Mouse (Mus musculus) ovary, postnatal 36 days (tissue): Measurements from ENCODE around the gene She.
A peak's percentile ranks its signal among the peaks of the same experiment; 100 is the strongest.
"Not testable (repeated sequence)": the region's sequence is repeated elsewhere in the genome, so short reads cannot be mapped to it uniquely, and the experiment has no call there.

ENCODE experiments used
- DNase-seq: peaks from one replicate; pipeline ENCODE4 v3.0.0; 2022; ENCODE audit warnings: low spot score, mixed read lengths

The She gene

GRCm38 (mm10) chr3:89830815-89831591, at the start of gene She:
She (plus strand) TSS chr3:89831370.
- DNase-seq: peak; percentile 36

GRCm38 (mm10) chr3:89781640-89782039, 49.5 kb upstream of the She start:
- DNase-seq: no peak

GRCm38 (mm10) chr3:89784991-89785753, 46.0 kb upstream of the She start:
- DNase-seq: peak; percentile 90

DNA sequence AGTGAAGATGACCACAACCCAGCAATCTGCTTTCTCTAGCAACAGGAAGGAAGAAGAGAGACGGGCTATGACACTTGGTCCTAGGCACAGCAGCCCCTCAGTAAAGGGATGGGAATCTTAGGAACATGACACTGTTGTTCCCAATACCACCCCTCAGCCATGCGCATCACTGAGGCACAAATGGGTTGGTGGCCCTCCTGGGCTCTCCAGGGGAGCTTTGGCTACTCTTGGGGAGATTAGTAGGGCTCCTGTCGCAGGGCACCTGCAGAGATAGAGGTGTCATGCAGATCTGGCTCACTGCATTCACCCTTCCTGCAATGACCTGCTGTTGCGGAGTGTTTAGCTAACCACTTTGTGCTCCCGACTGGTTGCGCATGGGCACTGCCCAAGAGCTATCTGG, 44.9 kb upstream of the She start:
- no peak for DNase-seq

GRCm38 (mm10) chr3:89788680-89789352, 42.4 kb upstream of the She start:
- DNase-seq: no peak

DNA sequence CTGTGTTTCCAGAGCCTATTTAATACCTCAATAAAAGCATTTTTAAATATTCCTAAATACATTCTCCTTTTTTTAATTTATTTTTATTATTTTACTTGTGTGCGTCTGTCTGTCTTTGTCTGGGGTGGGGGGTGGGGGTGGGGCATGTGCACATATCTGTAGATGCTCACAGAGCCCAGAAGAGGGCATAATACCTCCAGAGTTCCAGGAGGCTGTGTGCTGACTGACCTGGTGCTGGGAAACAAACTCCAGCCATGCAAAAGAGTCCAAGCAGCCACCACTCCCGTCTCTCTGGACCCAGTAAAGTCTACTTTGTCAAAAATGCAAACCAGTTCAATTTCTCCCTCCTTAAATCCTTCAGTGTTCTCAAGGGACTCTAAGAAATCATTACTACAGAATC, 36.6 kb upstream of the She start:
- DNase-seq: no peak

DNA sequence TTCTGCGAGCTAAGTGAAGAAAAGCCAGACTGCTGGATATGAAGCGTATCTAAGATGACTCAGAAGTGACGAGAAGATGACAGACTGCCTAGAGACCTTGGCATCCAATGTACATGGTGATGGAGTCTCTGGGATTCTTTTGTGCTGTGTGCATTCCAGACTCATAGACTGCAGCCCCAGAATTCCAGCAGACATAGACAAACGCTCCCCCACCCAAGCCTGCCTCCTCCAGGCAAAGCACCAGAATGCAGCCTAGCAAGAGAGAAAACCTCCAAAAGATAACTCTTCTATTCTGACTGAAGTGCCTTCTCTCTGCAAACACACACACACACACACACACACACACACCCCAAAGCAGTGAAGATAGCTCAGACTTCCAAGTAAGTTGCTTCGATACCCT, 35.4 kb upstream of the She start:
- DNase-seq: no peak

GRCm38 (mm10) chr3:89796358-89796757, 34.8 kb upstream of the She start:
- DNase-seq: no peak

- no peak for DNase-seq
These were observed 32.7 kb upstream of the She start for GRCm38 (mm10) chr3:89798518-89798917.

DNA sequence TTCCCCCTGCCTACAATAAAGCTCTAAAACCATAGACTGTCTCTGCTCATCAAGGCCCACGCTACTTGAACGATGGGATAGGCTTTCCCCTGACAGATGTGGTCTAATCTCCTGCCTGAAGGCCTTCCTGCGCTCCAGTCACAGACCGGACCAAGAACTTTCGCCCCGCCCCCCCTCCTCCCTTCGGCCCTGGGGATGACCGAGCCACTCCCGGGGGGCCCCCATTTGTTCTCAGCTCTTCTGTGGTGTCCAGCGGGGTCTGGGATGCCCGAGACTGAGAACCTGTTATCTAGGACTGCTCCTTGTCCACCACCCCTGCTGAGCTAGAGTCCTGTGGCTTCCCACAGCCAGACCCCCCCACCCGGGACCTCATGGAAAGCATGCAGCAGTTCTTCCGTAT, 31.7 kb upstream of the She start:
- no peak for DNase-seq

DNA sequence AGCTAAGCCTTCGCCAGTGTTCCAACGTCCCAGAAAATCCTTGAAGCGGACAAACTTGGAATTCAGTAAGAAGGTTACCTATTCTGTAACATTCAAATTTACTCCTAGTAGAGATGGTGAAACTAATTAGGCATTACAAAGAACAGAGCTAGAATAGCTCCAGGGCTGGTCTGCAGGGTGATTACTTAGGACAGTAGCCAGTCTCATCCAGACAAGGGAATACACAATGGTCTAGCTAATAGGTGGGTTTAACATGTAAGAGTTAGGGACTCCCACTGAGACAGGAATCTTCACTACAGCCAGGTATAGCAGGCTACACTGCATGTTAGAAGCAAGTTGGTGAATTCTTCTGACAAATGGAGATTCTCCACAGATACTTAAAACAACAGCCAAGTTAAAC, 31.1 kb upstream of the She start:
- not testable (repeated sequence) for DNase-seq

GRCm38 (mm10) chr3:89800774-89801506, 30.2 kb upstream of the She start:
- no peak for DNase-seq

DNA sequence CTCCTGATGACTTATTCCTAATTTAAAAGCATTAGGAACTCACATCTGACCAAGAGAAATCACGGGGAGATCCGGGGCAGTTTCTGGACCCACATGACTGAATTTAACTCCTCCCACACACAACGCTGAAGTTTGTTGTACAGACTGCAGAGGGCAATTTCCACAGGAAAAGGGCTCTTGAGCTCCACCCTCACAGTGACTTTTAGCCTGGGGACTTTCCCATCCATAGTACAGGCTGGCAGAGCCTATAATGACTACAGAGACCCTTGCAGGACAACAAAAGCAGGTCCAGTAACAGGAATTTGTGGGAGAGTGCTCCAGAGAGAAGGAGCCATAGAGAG, 29.7 kb upstream of the She start:
- no peak for DNase-seq

DNA sequence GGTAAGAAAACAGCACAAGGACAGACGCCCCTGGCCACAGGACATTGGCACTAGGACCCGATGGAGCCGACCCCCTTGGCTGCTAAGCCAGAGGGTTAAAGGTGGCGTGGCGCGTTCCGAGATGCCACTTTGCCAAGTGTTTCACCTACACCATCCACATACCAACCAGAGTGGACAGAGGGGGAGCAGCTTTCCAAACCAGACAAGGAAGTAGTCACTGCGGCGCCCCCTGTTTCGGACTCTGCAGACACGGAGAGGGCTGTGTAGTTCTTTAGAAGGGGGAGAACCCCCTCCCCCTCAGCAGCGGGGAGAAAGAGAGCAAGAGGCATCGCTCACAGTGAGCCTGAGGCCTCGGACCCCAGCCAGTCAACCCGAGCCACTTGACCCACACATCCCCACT, 28.3 kb upstream of the She start:
- no peak for DNase-seq

GRCm38 (mm10) chr3:89805179-89805578, 26.0 kb upstream of the She start:
- DNase-seq: no peak

GRCm38 (mm10) chr3:89806751-89807150, 24.4 kb upstream of the She start:
- DNase-seq: no peak

GRCm38 (mm10) chr3:89807171-89807570, 24.0 kb upstream of the She start:
- no peak for DNase-seq

GRCm38 (mm10) chr3:89807881-89808280, 23.3 kb upstream of the She start:
- no peak for DNase-seq

DNA sequence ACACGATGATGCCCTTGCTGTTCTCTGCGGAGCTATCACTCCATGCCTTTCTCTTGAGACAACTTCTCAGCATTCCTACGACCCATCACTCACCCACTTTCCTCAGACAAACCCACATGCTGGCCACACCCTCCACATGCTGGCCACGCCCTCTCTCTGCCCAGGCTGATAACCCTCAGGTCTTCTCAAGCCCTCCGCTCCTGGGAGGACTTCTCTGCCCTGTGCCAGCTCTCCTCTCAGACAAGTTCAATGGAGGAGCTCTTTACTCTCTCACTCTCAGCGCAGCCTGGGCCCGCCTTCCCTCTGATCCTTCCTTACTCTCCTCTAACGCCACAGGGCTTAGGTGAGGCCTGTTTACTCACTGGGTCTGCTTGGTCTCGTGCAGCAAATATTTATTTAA, 22.5 kb upstream of the She start:
- DNase-seq: no peak

- DNase-seq: no peak
These were observed 20.3 kb upstream of the She start for GRCm38 (mm10) chr3:89810841-89811240.

DNA sequence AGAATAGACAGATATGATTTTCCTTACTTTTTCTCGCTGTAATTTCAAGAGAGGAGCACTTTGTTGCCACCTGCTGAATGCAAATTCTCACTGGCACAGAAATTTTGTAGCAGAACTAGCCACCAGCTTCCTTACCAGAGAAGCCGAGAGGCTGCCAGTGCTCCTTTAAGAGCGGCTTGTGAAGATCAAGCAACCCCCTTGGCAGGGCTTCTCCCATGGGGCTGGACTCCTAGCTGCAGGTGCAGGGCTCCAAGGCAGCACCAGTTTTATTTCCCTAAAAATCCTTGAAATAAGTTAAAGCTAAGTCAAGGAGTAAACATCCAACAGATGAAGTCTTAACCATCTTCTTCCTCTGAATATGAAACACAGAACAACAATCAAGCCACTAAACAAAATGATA, 19.0 kb upstream of the She start:
- no peak for DNase-seq

DNA sequence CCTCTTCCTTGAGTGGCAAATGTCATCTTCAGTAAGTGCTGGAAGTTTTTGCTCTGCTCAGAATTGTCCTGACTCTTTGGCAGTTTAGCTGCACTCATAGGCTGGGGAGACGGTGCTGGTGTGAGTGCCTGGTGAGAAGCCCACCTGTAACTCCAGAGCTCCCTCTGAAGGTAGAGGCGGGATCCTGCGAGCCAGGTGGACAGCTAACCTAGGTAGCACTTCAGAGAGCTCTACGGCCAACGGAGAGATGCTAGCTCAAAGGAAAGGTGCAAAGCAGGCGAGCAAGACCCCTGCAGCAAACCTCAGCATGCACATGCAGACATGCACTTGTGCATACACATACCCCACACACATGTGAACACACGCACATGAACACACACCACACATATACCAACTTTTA, 17.1 kb upstream of the She start:
- DNase-seq: no peak
